Mouse (Mus musculus) embryonic fibroblast, embryonic 13.5 days (primary cell): Measurements from ENCODE around the gene Adamts17. TPM values are rescaled to one million over a fixed set of nuclear protein-coding genes. Genes with fewer than 3 reads are reported as not detected.

Experiments used
- H3K27ac ChIP-seq: 2 replicates; pipeline ENCODE4 v1.5.1; 2012; ENCODE audit warnings: low read length, control low read depth, inconsistent platforms; ENCODE audit not compliant: insufficient read depth
- H3K4me1 ChIP-seq: 2 replicates; pipeline ENCODE4 v1.6.1; 2011; ENCODE audit warnings: low read length; ENCODE audit not compliant: control insufficient read depth, insufficient read depth
- H3K4me3 ChIP-seq: 2 replicates; pipeline ENCODE4 v1.5.1; 2011; ENCODE audit warnings: mild to moderate bottlenecking, control low read depth, low read length; ENCODE audit not compliant: insufficient read depth
- CTCF ChIP-seq: IDR thresholded peaks from 2 replicates; pipeline ENCODE4 v1.5.1; 2011; ENCODE audit warnings: mild to moderate bottlenecking, control low read depth, low read length, moderate library complexity, borderline replicate concordance; ENCODE audit not compliant: insufficient read depth
- POLR2A ChIP-seq: IDR thresholded peaks from 2 replicates; pipeline ENCODE4 v1.6.1; 2011; ENCODE audit warnings: low read depth, mild to moderate bottlenecking, control low read depth, low read length, moderate library complexity
- polyA plus RNA-seq: library from polyadenylated mRNA; stranded (reverse); fragments of >200 nt; gene quantifications from 2 replicates; pipeline ENCODE4 v1.2.4, GENCODE M21; 2011; ENCODE audit warnings: low read depth; ENCODE audit not compliant: missing spikeins, insufficient read length

Adamts17 gene
- polyA plus RNA-seq, 1 experiment: 1.3 TPM

DNA sequence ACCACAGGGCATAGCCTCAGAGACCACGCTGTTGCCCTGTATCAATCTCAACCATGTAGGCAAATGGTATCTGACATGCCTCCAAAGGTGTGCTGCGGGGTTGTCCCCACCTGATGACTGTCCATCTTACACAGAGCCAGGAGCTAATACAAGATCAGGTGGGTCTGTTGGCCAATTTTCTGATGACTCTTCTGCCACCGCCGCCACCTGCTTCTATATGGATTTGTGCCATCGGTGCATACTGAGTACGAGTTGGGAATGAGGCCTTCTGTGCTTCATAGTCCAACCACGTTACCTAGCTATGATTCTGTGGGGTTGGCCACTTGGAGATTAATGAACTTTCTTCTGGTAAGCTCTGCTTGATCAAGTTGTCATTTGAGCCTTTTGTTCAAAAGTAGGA is 29.1 kb upstream of the Adamts17 start:
- Histone ChIP-seq H3K27ac (no peak overlapping the region), H3K4me3 (no peak overlapping the region), H3K4me1 (peaks cover 7% of the 10 kb centered on the region)
- TF ChIP-seq POLR2A (no peak), CTCF (no peak)

DNA sequence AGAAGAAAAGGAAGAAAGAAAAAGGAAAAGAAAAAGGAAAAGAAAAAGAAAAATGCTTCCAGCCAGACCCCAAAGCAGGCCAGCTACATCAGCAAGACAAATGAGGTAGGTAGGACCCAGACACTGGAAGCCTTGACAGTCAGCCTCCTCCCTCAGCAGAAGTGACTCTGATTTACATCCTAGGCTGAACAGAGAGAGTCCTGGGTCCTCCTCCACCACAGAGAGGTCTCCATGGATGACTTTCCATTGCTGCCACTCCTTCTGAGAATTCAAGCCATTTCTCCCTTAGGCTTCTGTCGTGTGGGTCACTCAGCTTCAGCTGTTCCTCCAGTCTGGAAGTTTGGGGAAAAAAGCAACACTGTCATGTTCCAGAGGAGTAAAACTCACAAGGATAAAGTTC is 28.2 kb upstream of the Adamts17 start:
- TF ChIP-seq POLR2A: no peak
- no peak for TF ChIP-seq CTCF
- Histone ChIP-seq H3K27ac (no peak overlapping the region), H3K4me1 (peaks cover 7% of the 10 kb centered on the region), H3K4me3 (no peak overlapping the region)

- Histone ChIP-seq H3K4me3 (no peak overlapping the region), H3K27ac (peak overlapping the region; percentile 25), H3K4me1 (peaks cover 7% of the 10 kb centered on the region)
- no peak for TF ChIP-seq CTCF
- no peak for TF ChIP-seq POLR2A
Observed at GRCm38 (mm10) chr7:66812289-66812688, 27.2 kb upstream of the Adamts17 start.

DNA sequence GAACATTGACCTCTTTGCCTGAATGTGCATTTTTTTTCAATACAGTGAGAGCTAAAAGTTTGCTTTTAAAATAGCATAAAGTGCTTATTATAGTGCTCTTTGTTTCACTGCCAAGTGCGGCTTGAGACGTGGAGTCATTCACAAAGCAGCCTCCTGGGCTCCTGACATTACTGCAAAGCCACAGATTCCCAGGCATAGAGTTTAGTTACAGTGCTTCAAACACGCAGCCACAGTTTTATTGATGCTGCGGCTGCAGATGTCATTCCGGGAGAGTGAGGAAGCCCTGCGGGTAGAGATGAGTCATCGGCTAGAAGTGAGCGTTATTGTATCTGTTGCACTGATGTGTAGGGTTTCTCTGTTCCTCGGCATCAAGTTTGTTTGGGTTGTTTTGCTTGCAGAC is 26.8 kb upstream of the Adamts17 start:
- Histone ChIP-seq H3K27ac (peak overlapping the region; percentile 25; the same call in 1 of the 2 replicates), H3K4me3 (no peak overlapping the region), H3K4me1 (peaks cover 7% of the 10 kb centered on the region)
- TF ChIP-seq POLR2A: no peak
- TF ChIP-seq CTCF: no peak

- no peak overlapping the region; the same call in 1 of the 2 replicates for H3K27ac ChIP-seq
- TF ChIP-seq POLR2A (no peak), CTCF (no peak)
- peaks cover 7% of the 10 kb centered on the region for H3K4me1 ChIP-seq
- H3K4me3 ChIP-seq: no peak overlapping the region
Observed at GRCm38 (mm10) chr7:66813172-66813571, 26.4 kb upstream of the Adamts17 start.

GRCm38 (mm10) chr7:66815526-66815925 is 24.0 kb upstream of the Adamts17 start:
- no peak overlapping the region for H3K4me3 ChIP-seq
- peaks cover 7% of the 10 kb centered on the region for H3K4me1 ChIP-seq
- H3K27ac ChIP-seq: no peak overlapping the region
- TF ChIP-seq CTCF (no peak), POLR2A (no peak)

DNA sequence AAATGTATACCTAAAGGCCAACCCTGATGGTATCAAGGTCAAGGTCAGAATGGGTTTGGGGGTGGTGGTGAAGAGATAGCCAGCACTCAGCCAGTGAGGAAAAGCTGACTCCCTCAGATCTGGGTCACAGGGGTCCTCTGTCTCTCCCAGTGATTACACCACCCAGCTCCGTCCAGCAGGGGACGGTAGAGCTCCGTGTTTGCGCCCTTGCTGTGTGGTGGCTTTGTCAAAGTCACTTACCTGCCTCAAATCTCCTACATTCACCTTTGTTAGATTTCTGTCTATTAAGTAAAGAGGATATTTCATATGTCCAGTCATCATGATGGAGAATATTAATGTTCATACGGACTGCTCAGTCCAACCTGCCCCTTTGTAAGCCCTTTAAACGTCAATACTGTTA is 19.5 kb upstream of the Adamts17 start:
- Histone ChIP-seq H3K27ac (no peak overlapping the region), H3K4me1 (no peaks in the 10 kb centered on the region), H3K4me3 (no peak overlapping the region)
- no peak for TF ChIP-seq POLR2A
- TF ChIP-seq CTCF: peak; percentile 89

DNA sequence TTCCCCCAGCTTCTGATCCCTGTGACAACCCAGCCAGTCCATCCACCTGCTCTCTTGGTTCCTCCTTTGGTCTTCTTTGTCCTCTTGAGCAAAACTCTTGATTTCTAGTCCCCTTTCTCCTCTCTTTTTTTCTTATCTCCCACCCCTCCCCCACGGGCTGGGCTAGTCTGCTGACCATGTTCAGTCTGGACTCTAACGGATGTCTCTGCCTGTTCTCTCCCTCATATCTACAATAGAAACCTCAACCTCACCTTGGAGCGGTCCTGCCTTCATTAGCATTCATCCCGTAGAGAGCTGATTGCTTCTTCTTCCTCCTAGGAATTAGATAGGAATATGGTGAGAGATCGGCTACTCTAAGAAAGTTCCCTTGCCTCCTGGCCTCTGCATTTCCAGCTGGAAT is 8.7 kb upstream of the Adamts17 start:
- Histone ChIP-seq H3K4me1 (no peaks in the 10 kb centered on the region), H3K4me3 (no peak overlapping the region), H3K27ac (no peak overlapping the region)
- no peak for TF ChIP-seq POLR2A
- TF ChIP-seq CTCF: no peak

DNA sequence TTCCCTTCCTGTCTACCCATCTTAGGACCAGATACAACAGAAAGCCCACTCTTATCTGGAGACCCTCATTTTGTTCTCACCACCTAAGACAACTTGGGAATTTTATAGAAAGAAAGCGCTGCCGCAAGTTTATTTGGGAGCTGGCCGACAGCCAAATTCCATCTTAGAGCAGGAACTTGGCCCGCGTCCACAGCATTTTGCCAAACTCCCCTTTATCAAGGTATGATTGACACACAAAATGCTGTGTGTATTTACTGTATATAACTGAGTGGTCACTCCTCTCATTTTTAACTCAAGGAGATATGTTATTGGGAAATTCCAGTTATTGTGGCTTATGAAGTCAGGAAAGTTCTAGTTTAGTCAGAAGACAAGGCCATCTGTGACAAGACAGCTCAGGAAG is 8.2 kb upstream of the Adamts17 start:
- TF ChIP-seq CTCF (no peak), POLR2A (no peak)
- Histone ChIP-seq H3K4me3 (no peak overlapping the region), H3K27ac (no peak overlapping the region), H3K4me1 (no peaks in the 10 kb centered on the region)

GRCm38 (mm10) chr7:66840008-66840719 is 629 bp downstream of the Adamts17 start:
- Histone ChIP-seq H3K27ac (no peak overlapping the region), H3K4me3 (peak overlapping the region; percentile 40), H3K4me1 (no peaks in the 10 kb centered on the region; the same call in 1 of the 2 replicates)
- TF ChIP-seq CTCF: no peak
- no peak for TF ChIP-seq POLR2A
